Mouse (Mus musculus) myocyte (in vitro differentiated cells): ENCODE measurements around the gene Klra1. TPM values are rescaled to one million over a fixed set of nuclear protein-coding genes. Genes with fewer than 3 reads are reported as not detected.
"Not testable (repeated sequence)": the region's sequence is repeated elsewhere in the genome, so short reads cannot be mapped to it uniquely, and the experiment has no call there.

Source experiments
- H3K27me3 ChIP-seq: one replicate; pipeline ENCODE4 v1.6.1; 2011; ENCODE audit not compliant: control insufficient read depth, insufficient read depth, insufficient read length
- H3K36me3 ChIP-seq: one replicate; pipeline ENCODE4 v1.6.1; 2011; ENCODE audit not compliant: control insufficient read depth, insufficient read depth
- H3K4me2 ChIP-seq: one replicate; pipeline ENCODE4 v1.6.1; 2011; ENCODE audit warnings: low read depth, control low read depth
- H3K4me3 ChIP-seq: one replicate; pipeline ENCODE4 v1.5.1; 2011; ENCODE audit warnings: mild to moderate bottlenecking, control low read depth, moderate library complexity
- H3K79me2 ChIP-seq: one replicate; pipeline ENCODE4 v1.6.1; 2011; ENCODE audit not compliant: control insufficient read depth, insufficient read depth
- H3ac ChIP-seq: one replicate; pipeline ENCODE4 v1.6.1; 2011; ENCODE audit not compliant: control insufficient read depth, insufficient read length
- CEBPB ChIP-seq: IDR thresholded peaks from 2 replicates; pipeline ENCODE4 v1.6.1; 2011; ENCODE audit warnings: mild to moderate bottlenecking, moderate library complexity; ENCODE audit not compliant: poor library complexity, insufficient read depth, severe bottlenecking
- E2F4 ChIP-seq: IDR thresholded peaks from one replicate; pipeline ENCODE4 v1.6.1; 2011; ENCODE audit warnings: mild to moderate bottlenecking, control low read depth, moderate library complexity; ENCODE audit not compliant: insufficient read depth
- MAX ChIP-seq: IDR thresholded peaks from one replicate; pipeline ENCODE4 v1.6.1; 2011; ENCODE audit warnings: low read depth, mild to moderate bottlenecking, control low read depth
- MYOD1 ChIP-seq, 3 experiments: IDR thresholded peaks; one replicate each; pipeline ENCODE4 v1.6.1; 2011; ENCODE audit warnings: control low read depth in 2 of 3, low read depth in 2 of 3, mild to moderate bottlenecking in 2 of 3, moderate library complexity in 1 of 3; ENCODE audit not compliant: insufficient read length in 2 of 3, control insufficient read depth in 1 of 3
- MYOG ChIP-seq, 3 experiments: IDR thresholded peaks; one replicate each; pipeline ENCODE4 v1.6.1; 2011; ENCODE audit warnings: control low read depth in 2 of 3, low read depth in 2 of 3, mild to moderate bottlenecking in 2 of 3; ENCODE audit not compliant: insufficient read length in 2 of 3, control insufficient read depth in 1 of 3, insufficient read depth in 1 of 3
- POLR2A ChIP-seq: IDR thresholded peaks from one replicate; pipeline ENCODE4 v1.6.1; 2011; ENCODE audit warnings: low read depth, mild to moderate bottlenecking, control low read depth, moderate library complexity; ENCODE audit not compliant: insufficient read length
- POLR2AphosphoS2 ChIP-seq: IDR thresholded peaks from one replicate; pipeline ENCODE4 v1.6.1; 2011; ENCODE audit warnings: low read depth, control low read depth; ENCODE audit not compliant: insufficient read length
- REST ChIP-seq: IDR thresholded peaks from one replicate; pipeline ENCODE4 v1.6.1; 2011; ENCODE audit warnings: mild to moderate bottlenecking, control low read depth, moderate library complexity; ENCODE audit not compliant: insufficient read depth, insufficient read length
- SRF ChIP-seq: IDR thresholded peaks from one replicate; pipeline ENCODE4 v1.6.1; 2011; ENCODE audit warnings: low read depth; ENCODE audit not compliant: control insufficient read depth, insufficient read length
- TCF12 ChIP-seq: IDR thresholded peaks from one replicate; pipeline ENCODE4 v1.6.1; 2011; ENCODE audit warnings: mild to moderate bottlenecking, control low read depth; ENCODE audit not compliant: poor library complexity, insufficient read depth, severe bottlenecking
- TCF3 ChIP-seq: IDR thresholded peaks from one replicate; pipeline ENCODE4 v1.6.1; 2011; ENCODE audit warnings: low read depth, control low read depth; ENCODE audit not compliant: insufficient read length
- USF1 ChIP-seq: IDR thresholded peaks from one replicate; pipeline ENCODE4 v1.6.1; 2011; ENCODE audit warnings: low read depth, mild to moderate bottlenecking, control low read depth, moderate library complexity
- polyA plus RNA-seq: library from polyadenylated mRNA; unstranded; fragments of >200 nt; fragmentation: generic; extraction: Trizol; gene quantifications from one replicate; pipeline ENCODE4 v1.2.1, GENCODE M21; 2012; ENCODE audit warnings: missing spikeins

Klra1 gene
- not detected for polyA plus RNA-seq

DNA sequence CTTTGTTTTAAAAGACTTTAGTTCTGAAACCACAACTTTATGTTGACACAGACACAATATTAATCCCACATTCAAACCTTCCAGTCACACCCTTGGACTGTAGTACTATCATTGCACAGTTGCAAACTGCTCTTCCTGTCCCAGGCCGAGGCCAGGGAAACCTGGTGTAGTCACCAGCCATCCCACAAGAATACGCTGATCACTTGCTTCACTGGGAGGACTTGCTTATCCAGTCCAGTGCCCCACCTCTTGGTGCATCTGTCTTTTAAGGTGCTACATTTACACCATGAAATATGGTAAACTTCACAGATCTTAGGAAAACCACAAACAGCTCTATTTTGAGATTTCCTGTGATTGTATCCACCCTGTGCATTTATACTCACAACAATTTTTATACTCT, at the start of gene Klra1:
Gene Klra1, minus strand, starts transcription at position 125 of the 400 bp plus-strand sequence.
- Histone ChIP-seq H3ac (no peak within 1 kb of the TSS), H3K79me2 (no peaks in the 10 kb centered on the region), H3K4me2 (no peak within 1 kb of the TSS), H3K4me3 (no peak within 1 kb of the TSS), H3K36me3 (no peaks in the 10 kb centered on the region), H3K27me3 (no peaks in the 10 kb centered on the region)
- TF ChIP-seq SRF = no peak
- no peak for TF ChIP-seq TCF12
- TF ChIP-seq TCF3 = no peak
- TF ChIP-seq USF1 = no peak
- TF ChIP-seq CEBPB = no peak
- TF ChIP-seq POLR2AphosphoS2 = no peak
- no peak for TF ChIP-seq MYOD1 (IDR thresholded peaks at IDR 0.05; ENCODE audit: control insufficient read depth in 1 of 3, insufficient read length in 2 of 3, low read depth in 2 of 3)
- no peak for TF ChIP-seq E2F4
- no peak for TF ChIP-seq REST
- no peak for TF ChIP-seq MYOG (IDR thresholded peaks at IDR 0.05; ENCODE audit: control insufficient read depth in 1 of 3, insufficient read depth in 1 of 3, insufficient read length in 2 of 3, low read depth in 2 of 3)
- no peak for TF ChIP-seq POLR2A
- TF ChIP-seq MAX = no peak

DNA sequence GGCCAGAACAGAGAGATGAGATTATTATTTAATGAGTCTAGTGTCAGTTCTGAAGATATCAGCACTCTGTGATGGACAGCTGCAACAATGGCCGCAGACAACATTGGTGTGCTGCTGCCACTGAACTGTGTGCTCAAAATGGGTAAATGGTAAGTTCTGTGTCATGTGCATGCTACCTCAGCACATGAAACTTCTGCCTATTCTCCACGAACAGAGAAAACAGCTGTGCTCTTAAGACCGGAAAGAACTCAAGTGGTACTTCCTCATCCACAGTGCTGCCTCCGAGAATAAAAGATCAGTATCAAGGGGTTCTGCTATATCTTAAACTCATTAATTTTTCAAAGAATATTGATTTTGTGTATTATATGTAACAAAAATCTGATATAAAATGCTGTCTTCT, 42.8 kb upstream of the Klra1 start:
- H3ac ChIP-seq = no peak overlapping the region
- no peaks in the 10 kb centered on the region for H3K79me2 ChIP-seq
- no peak overlapping the region for H3K4me3 ChIP-seq
- no peak for TF ChIP-seq MYOG (IDR thresholded peaks at IDR 0.05; ENCODE audit: control insufficient read depth in 1 of 3, insufficient read depth in 1 of 3, insufficient read length in 2 of 3, low read depth in 2 of 3)
- TF ChIP-seq SRF = no peak
- no peak for TF ChIP-seq MAX
- TF ChIP-seq E2F4 = no peak
- TF ChIP-seq TCF3 = no peak
- H3K36me3 ChIP-seq = no peaks in the 10 kb centered on the region
- H3K4me2 ChIP-seq = no peak overlapping the region
- no peaks in the 10 kb centered on the region for H3K27me3 ChIP-seq

- TF ChIP-seq MYOD1 (IDR thresholded peaks at IDR 0.05; ENCODE audit: control insufficient read depth in 1 of 3, insufficient read length in 2 of 3, low read depth in 2 of 3) (no peak), MYOG (IDR thresholded peaks at IDR 0.05; ENCODE audit: control insufficient read depth in 1 of 3, insufficient read depth in 1 of 3, insufficient read length in 2 of 3, low read depth in 2 of 3) (no peak), SRF (no peak), E2F4 (no peak), TCF12 (no peak), MAX (no peak)
- Histone ChIP-seq H3K4me3 (no peak overlapping the region), H3K27me3 (no peaks in the 10 kb centered on the region), H3K36me3 (no peaks in the 10 kb centered on the region), H3K79me2 (no peaks in the 10 kb centered on the region), H3ac (no peak overlapping the region), H3K4me2 (no peak overlapping the region)
Measured at GRCm38 (mm10) chr6:130419158-130419557, 32.5 kb upstream of the Klra1 start.

- Histone ChIP-seq H3K4me2 (no peak overlapping the region), H3K79me2 (no peaks in the 10 kb centered on the region), H3ac (no peak overlapping the region), H3K36me3 (no peaks in the 10 kb centered on the region), H3K4me3 (no peak overlapping the region), H3K27me3 (no peaks in the 10 kb centered on the region)
- TF ChIP-seq POLR2AphosphoS2 = no peak
- no peak for TF ChIP-seq MYOG (IDR thresholded peaks at IDR 0.05; ENCODE audit: control insufficient read depth in 1 of 3, insufficient read depth in 1 of 3, insufficient read length in 2 of 3, low read depth in 2 of 3)
- no peak for TF ChIP-seq TCF3
- TF ChIP-seq SRF = no peak
- no peak for TF ChIP-seq MAX
- TF ChIP-seq CEBPB = no peak
- no peak for TF ChIP-seq MYOD1 (IDR thresholded peaks at IDR 0.05; ENCODE audit: control insufficient read depth in 1 of 3, insufficient read length in 2 of 3, low read depth in 2 of 3)
- no peak for TF ChIP-seq POLR2A
- no peak for TF ChIP-seq TCF12
- no peak for TF ChIP-seq REST
- TF ChIP-seq E2F4 = no peak
- no peak for TF ChIP-seq USF1
Measured at GRCm38 (mm10) chr6:130404882-130405281, 18.2 kb upstream of the Klra1 start.

DNA sequence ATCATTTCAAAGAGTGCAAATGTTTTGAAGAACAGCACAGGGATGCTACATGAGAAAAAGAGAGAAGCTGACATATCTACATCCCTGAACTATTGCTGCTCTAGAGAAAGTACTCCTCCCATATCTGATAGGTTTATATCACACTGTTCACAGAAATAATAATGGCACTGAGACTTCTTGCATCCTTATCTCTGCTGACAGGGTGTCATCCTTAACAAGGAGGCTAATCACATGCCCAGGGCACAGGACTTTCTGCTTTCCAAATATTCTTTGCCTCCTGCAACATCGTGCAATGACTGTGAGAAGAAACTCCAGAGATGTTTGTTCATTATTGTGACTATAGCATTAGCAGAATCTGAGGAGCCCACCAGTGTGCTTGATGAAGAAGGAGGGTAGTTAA, 871 bp downstream of the Klra1 start:
- Histone ChIP-seq H3K4me2 (no peak overlapping the region), H3K4me3 (no peak overlapping the region), H3K27me3 (no peaks in the 10 kb centered on the region), H3K36me3 (no peaks in the 10 kb centered on the region), H3K79me2 (no peaks in the 10 kb centered on the region), H3ac (no peak overlapping the region)
- no peak for TF ChIP-seq USF1
- no peak for TF ChIP-seq TCF3
- TF ChIP-seq REST = no peak
- no peak for TF ChIP-seq MAX
- TF ChIP-seq SRF = no peak
- no peak for TF ChIP-seq POLR2AphosphoS2
- TF ChIP-seq CEBPB = no peak
- no peak for TF ChIP-seq TCF12
- TF ChIP-seq MYOD1 (IDR thresholded peaks at IDR 0.05; ENCODE audit: control insufficient read depth in 1 of 3, insufficient read length in 2 of 3, low read depth in 2 of 3) = no peak
- no peak for TF ChIP-seq POLR2A
- TF ChIP-seq E2F4 = no peak
- no peak for TF ChIP-seq MYOG (IDR thresholded peaks at IDR 0.05; ENCODE audit: control insufficient read depth in 1 of 3, insufficient read depth in 1 of 3, insufficient read length in 2 of 3, low read depth in 2 of 3)

DNA sequence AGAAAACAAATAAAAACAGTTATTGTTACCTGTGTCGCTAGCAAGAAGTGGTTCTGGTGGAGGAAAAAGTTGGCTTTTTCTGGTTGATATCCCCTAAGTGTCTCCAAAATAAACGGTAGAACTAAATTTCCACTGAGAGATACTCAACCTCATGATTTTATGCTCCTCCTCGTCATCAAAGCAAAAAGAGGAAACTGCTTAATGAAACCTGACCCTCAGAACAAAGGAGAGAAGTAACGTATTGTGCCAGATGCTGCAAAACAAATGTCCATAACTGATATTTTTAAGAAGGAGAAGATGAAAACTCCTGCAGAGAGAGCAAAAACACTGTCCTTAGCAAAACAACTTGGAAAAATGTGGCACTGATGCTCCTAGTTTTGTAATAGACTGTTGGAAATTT, 4.3 kb downstream of the Klra1 start:
- no peaks in the 10 kb centered on the region for H3K36me3 ChIP-seq
- H3K79me2 ChIP-seq = no peaks in the 10 kb centered on the region
- no peak overlapping the region for H3K4me2 ChIP-seq
- H3K27me3 ChIP-seq = no peaks in the 10 kb centered on the region
- no peak overlapping the region for H3ac ChIP-seq
- TF ChIP-seq POLR2AphosphoS2 = no peak
- no peak for TF ChIP-seq E2F4
- no peak for TF ChIP-seq SRF
- no peak for TF ChIP-seq USF1
- TF ChIP-seq MAX = no peak
- no peak for TF ChIP-seq MYOG (IDR thresholded peaks at IDR 0.05; ENCODE audit: control insufficient read depth in 1 of 3, insufficient read depth in 1 of 3, insufficient read length in 2 of 3, low read depth in 2 of 3)
- no peak for TF ChIP-seq POLR2A
- TF ChIP-seq TCF3 = no peak
- no peak for TF ChIP-seq MYOD1 (IDR thresholded peaks at IDR 0.05; ENCODE audit: control insufficient read depth in 1 of 3, insufficient read length in 2 of 3, low read depth in 2 of 3)
- no peak for TF ChIP-seq REST
- no peak for TF ChIP-seq TCF12
- no peak for TF ChIP-seq CEBPB
- no peak overlapping the region for H3K4me3 ChIP-seq

DNA sequence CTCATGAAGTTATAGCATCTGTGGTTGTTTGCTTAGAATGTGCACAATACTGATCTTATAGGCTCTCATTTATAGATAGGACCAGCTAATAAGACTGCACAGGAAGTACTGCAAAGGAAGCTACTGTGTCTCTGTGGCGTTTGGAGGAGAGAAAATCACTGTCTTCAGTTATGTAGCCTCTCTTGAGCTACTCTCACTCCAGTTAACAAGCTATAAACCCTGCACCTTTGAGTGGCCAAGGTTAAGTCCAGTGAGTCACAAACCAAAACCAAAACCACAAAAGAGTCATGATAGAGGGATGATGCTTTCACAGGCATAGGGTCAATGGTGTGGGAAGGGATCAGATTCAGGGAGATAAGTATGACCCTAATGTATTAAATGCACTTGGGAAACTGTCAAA, 41.3 kb downstream of the Klra1 start:
- not testable (repeated sequence) for H3K27me3 ChIP-seq, H3K36me3 ChIP-seq, H3ac ChIP-seq

GRCm38 (mm10) chr6:130341973-130342372, 44.7 kb downstream of the Klra1 start:
- H3K4me2 ChIP-seq = not testable (repeated sequence)

More for the DNA sequence above, 41.3 kb downstream of the Klra1 start:
- not testable (repeated sequence) for H3K4me2 ChIP-seq, H3K4me3 ChIP-seq, H3K79me2 ChIP-seq

More at GRCm38 (mm10) chr6:130341973-130342372, 44.7 kb downstream of the Klra1 start:
- H3ac ChIP-seq, H3K4me3 ChIP-seq, H3K27me3 ChIP-seq, H3K79me2 ChIP-seq, H3K36me3 ChIP-seq: not testable (repeated sequence)
